Mouse (Mus musculus) MEL (cell line): ENCODE measurements around the gene Aff1. TPM values are rescaled to one million over a fixed set of nuclear protein-coding genes. Genes with fewer than 3 reads are reported as not detected.

Experiments used
- DNase-seq: peaks from one replicate; pipeline ENCODE4 v3.0.0; 2011; ENCODE audit warnings: low read depth, low spot score
- H3K27ac ChIP-seq: 2 replicates; pipeline ENCODE4 v1.5.1; 2012; ENCODE audit warnings: low read depth, mild to moderate bottlenecking, control low read depth, low read length, moderate library complexity; ENCODE audit not compliant: control insufficient read depth
- H3K27me3 ChIP-seq, 2 experiments: fragments of 150-350 bp in 1 of 2; sonication (generic) in 1 of 2; 2 replicates each; pipeline ENCODE4 v1.6.1; 2012; ENCODE audit warnings: low read length in 2 of 2, mild to moderate bottlenecking in 2 of 2, improper control_type of control experiment in 1 of 2, moderate library complexity in 1 of 2; ENCODE audit not compliant: insufficient read depth in 2 of 2, control insufficient read depth in 1 of 2
- H3K36me3 ChIP-seq, 2 experiments: 2 replicates each; pipeline ENCODE4 v1.6.1; 2012 to 2014; ENCODE audit warnings: low read length in 2 of 2, improper control_type of control experiment in 1 of 2, inconsistent platforms in 1 of 2, mild to moderate bottlenecking in 1 of 2; ENCODE audit not compliant: insufficient read depth in 2 of 2, control insufficient read depth in 1 of 2
- H3K4me1 ChIP-seq, 2 experiments: fragments of 150-350 bp in 1 of 2; sonication (generic) in 1 of 2; 2 replicates each; pipeline ENCODE4 v1.6.1; 2012; ENCODE audit warnings: low read length in 2 of 2, improper control_type of control experiment in 1 of 2, mild to moderate bottlenecking in 1 of 2; ENCODE audit not compliant: insufficient read depth in 2 of 2, control insufficient read depth in 1 of 2
- H3K4me3 ChIP-seq, 2 experiments: fragments of 150-350 bp in 1 of 2; sonication (generic) in 1 of 2; 2 replicates each; pipeline ENCODE4 v1.5.1; 2012; ENCODE audit warnings: low read depth in 2 of 2, low read length in 2 of 2, mild to moderate bottlenecking in 2 of 2, moderate library complexity in 2 of 2, control low read depth in 1 of 2, improper control_type of control experiment in 1 of 2; ENCODE audit not compliant: control insufficient read depth in 1 of 2, insufficient read depth in 1 of 2
- H3K79me2 ChIP-seq: 2 replicates; pipeline ENCODE4 v1.6.1; 2012; ENCODE audit warnings: mild to moderate bottlenecking, low read length, moderate library complexity; ENCODE audit not compliant: control insufficient read depth, poor library complexity, insufficient read depth
- H3K9ac ChIP-seq: 2 replicates; pipeline ENCODE4 v1.6.1; 2012; ENCODE audit warnings: low read depth, mild to moderate bottlenecking, control low read depth, low read length, moderate library complexity; ENCODE audit not compliant: control insufficient read depth, poor library complexity, severe bottlenecking
- H3K9me3 ChIP-seq: fragments of 150-350 bp; sonication (generic); replicated peaks from 2 replicates; pipeline ENCODE4 v1.6.1; 2012; ENCODE audit warnings: mild to moderate bottlenecking, low read length, improper control_type of control experiment, moderate library complexity; ENCODE audit not compliant: insufficient read depth
- CHD1 ChIP-seq: IDR thresholded peaks from 2 replicates; pipeline ENCODE4 v1.6.1; 2012; ENCODE audit warnings: low read depth, mild to moderate bottlenecking, inconsistent platforms, low read length, improper control_type of control experiment
- CHD2 ChIP-seq: IDR thresholded peaks from 2 replicates; pipeline ENCODE4 v1.6.1; 2011; ENCODE audit warnings: low read length, improper control_type of control experiment
- ELF1 ChIP-seq: IDR thresholded peaks from 2 replicates; pipeline ENCODE4 v1.6.1; 2014; ENCODE audit warnings: low read depth, mild to moderate bottlenecking, inconsistent platforms, low read length, improper control_type of control experiment, moderate library complexity
- EP300 ChIP-seq, 2 experiments: IDR thresholded peaks; 2 replicates each; pipeline ENCODE4 v1.6.1; 2011; ENCODE audit warnings: improper control_type of control experiment in 2 of 2, low read length in 2 of 2, low read depth in 1 of 2, mild to moderate bottlenecking in 1 of 2
- GATA1 ChIP-seq: IDR thresholded peaks from 2 replicates; pipeline ENCODE4 v1.6.1; 2011; ENCODE audit warnings: low read depth, low read length, improper control_type of control experiment
- HCFC1 ChIP-seq: IDR thresholded peaks from 2 replicates; pipeline ENCODE4 v1.6.1; 2012; ENCODE audit warnings: low read depth, mild to moderate bottlenecking, inconsistent platforms, low read length, improper control_type of control experiment, moderate library complexity
- JUND ChIP-seq: IDR thresholded peaks from 2 replicates; pipeline ENCODE4 v1.6.1; 2011; ENCODE audit warnings: low read depth, mild to moderate bottlenecking, improper control_type of control experiment, low read length
- KAT2A ChIP-seq: conservative IDR thresholded peaks from 2 replicates; pipeline ENCODE4 v1.6.1; 2012; ENCODE audit warnings: low read depth, low read length, improper control_type of control experiment, inconsistent platforms
- MAFK ChIP-seq: IDR thresholded peaks from 2 replicates; pipeline ENCODE4 v1.6.1; 2011; ENCODE audit warnings: low read depth, mild to moderate bottlenecking, low read length, improper control_type of control experiment, borderline replicate concordance
- MAX ChIP-seq: IDR thresholded peaks from 2 replicates; pipeline ENCODE4 v1.6.1; 2011; ENCODE audit warnings: low read length, improper control_type of control experiment
- MAZ ChIP-seq: IDR thresholded peaks from 2 replicates; pipeline ENCODE4 v1.6.1; 2012; ENCODE audit warnings: low read depth, mild to moderate bottlenecking, inconsistent platforms, low read length, improper control_type of control experiment
- MEF2A ChIP-seq: IDR thresholded peaks from 2 replicates; pipeline ENCODE4 v1.6.1; 2014; ENCODE audit warnings: low read depth, mild to moderate bottlenecking, inconsistent platforms, low read length, improper control_type of control experiment; ENCODE audit not compliant: poor library complexity, insufficient replicate concordance, severe bottlenecking; ENCODE audit errors: extremely low read depth
- MXI1 ChIP-seq: IDR thresholded peaks from 2 replicates; pipeline ENCODE4 v1.6.1; 2011; ENCODE audit warnings: mild to moderate bottlenecking, low read depth, low read length, improper control_type of control experiment
- MYB ChIP-seq: IDR thresholded peaks from 2 replicates; pipeline ENCODE4 v1.6.1; 2011; ENCODE audit warnings: mild to moderate bottlenecking, low read depth, low read length, improper control_type of control experiment
- NRF1 ChIP-seq: IDR thresholded peaks from 2 replicates; pipeline ENCODE4 v1.6.1; 2014; ENCODE audit warnings: low read depth, mild to moderate bottlenecking, inconsistent platforms, low read length, improper control_type of control experiment, moderate library complexity; ENCODE audit not compliant: poor library complexity, insufficient read depth, severe bottlenecking
- POLR2AphosphoS5 ChIP-seq: IDR thresholded peaks from 2 replicates; pipeline ENCODE4 v1.6.1; 2012; ENCODE audit warnings: low read depth, borderline replicate concordance, mild to moderate bottlenecking, inconsistent platforms, low read length, moderate library complexity, mixed read lengths
- SIN3A ChIP-seq: IDR thresholded peaks from 2 replicates; pipeline ENCODE4 v1.6.1; 2012; ENCODE audit warnings: low read length, improper control_type of control experiment, inconsistent platforms
- SMC3 ChIP-seq: IDR thresholded peaks from 2 replicates; pipeline ENCODE4 v1.6.1; 2011; ENCODE audit warnings: low read depth, low read length, improper control_type of control experiment
- TAL1 ChIP-seq: IDR thresholded peaks from 2 replicates; pipeline ENCODE4 v1.6.1; 2012; ENCODE audit warnings: mild to moderate bottlenecking, inconsistent platforms, low read length, moderate library complexity, mixed read lengths
- TBP ChIP-seq: IDR thresholded peaks from 2 replicates; pipeline ENCODE4 v1.8.0; 2011; ENCODE audit warnings: low read depth, low read length, improper control_type of control experiment
- UBTF ChIP-seq: IDR thresholded peaks from 2 replicates; pipeline ENCODE4 v1.6.1; 2012; ENCODE audit warnings: low read depth, mild to moderate bottlenecking, inconsistent platforms, low read length, improper control_type of control experiment, moderate library complexity, borderline replicate concordance; ENCODE audit not compliant: insufficient read depth
- USF1 ChIP-seq: IDR thresholded peaks from 2 replicates; pipeline ENCODE4 v1.6.1; 2014; ENCODE audit warnings: low read depth, mild to moderate bottlenecking, inconsistent platforms, low read length, improper control_type of control experiment, moderate library complexity
- USF2 ChIP-seq, 2 experiments: IDR thresholded peaks; 2 replicates each; pipeline ENCODE4 v1.6.1; 2011 to 2012; ENCODE audit warnings: improper control_type of control experiment in 2 of 2, low read length in 2 of 2, borderline replicate concordance in 1 of 2, inconsistent platforms in 1 of 2, low read depth in 1 of 2, mild to moderate bottlenecking in 1 of 2; ENCODE audit not compliant: insufficient read depth in 1 of 2
- ZC3H11A ChIP-seq: IDR thresholded peaks from 2 replicates; pipeline ENCODE4 v1.6.1; 2012; ENCODE audit warnings: low read depth, mild to moderate bottlenecking, inconsistent platforms, low read length, improper control_type of control experiment
- ZKSCAN1 ChIP-seq: IDR thresholded peaks from 2 replicates; pipeline ENCODE4 v1.6.1; 2012; ENCODE audit warnings: low read depth, mild to moderate bottlenecking, inconsistent platforms, low read length, improper control_type of control experiment, moderate library complexity
- ZMIZ1 ChIP-seq: IDR thresholded peaks from 2 replicates; pipeline ENCODE4 v1.6.1; 2012; ENCODE audit warnings: low read depth, mild to moderate bottlenecking, inconsistent platforms, low read length, improper control_type of control experiment, moderate library complexity
- polyA plus RNA-seq, 2 experiments: library from polyadenylated mRNA; stranded (reverse) in 1 of 2; unstranded in 1 of 2; fragments of >175 nt in 1 of 2; fragments of >200 nt in 1 of 2; gene quantifications; 2 replicates each; pipeline versions ENCODE4 v1.2.1 to v1.2.4; 2012; ENCODE audit warnings: low replicate concordance in 2 of 2, low read depth in 1 of 2; ENCODE audit not compliant: insufficient read length in 2 of 2, insufficient read depth in 1 of 2, missing spikeins in 1 of 2
- total RNA-seq: library from RNA; depleted of rRNA; stranded (reverse); fragments of 300-350 nt; gene quantifications from 2 replicates; pipeline ENCODE4 v1.2.3, GENCODE M21; 2012

Aff1 gene
- total and polyA plus RNA-seq, 3 experiments = 5.4 to 13.4 TPM; not detected in 1

DNA sequence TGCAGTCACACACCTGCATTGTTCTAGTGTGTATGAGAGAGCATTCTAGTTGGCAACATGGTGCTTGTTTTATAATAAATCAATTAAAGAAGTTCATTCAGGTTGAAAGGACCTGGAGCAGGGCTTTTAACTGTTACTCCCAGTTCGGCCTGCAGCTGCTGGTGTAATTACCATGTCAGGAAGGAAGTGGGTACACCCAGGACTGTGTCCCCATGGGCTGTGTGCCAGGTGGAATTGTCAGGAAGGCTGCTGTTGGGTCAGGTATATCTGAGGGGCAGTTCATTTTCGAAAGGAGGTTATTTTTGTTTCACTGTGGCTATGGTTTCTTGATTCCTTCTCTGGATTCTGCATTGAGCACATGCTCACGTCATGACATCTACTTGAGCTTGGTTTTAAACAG is 107.3 kb downstream of the Aff1 start:
- H3K79me2 ChIP-seq = peaks cover 4% of the 10 kb centered on the region; the same call in 1 of the 2 replicates
- H3K4me3 ChIP-seq = no peak overlapping the region
- peaks cover 0 to 7% of the 10 kb centered on the region in 2 experiments; a peak in 2 of 4 replicates for H3K36me3 ChIP-seq
- no peaks in the 10 kb centered on the region for H3K9me3 ChIP-seq
- no peak for DNase-seq
- no peaks in the 10 kb centered on the region for H3K4me1 ChIP-seq
- no peaks in the 10 kb centered on the region for H3K27me3 ChIP-seq
- no peak for TF ChIP-seq POLR2AphosphoS5
- no peak for TF ChIP-seq MEF2A
- no peak for TF ChIP-seq USF2 (IDR thresholded peaks at IDR 0.05; ENCODE audit: borderline replicate concordance in 1 of 2, insufficient read depth in 1 of 2, low read depth in 1 of 2, low read length in 2 of 2)
- TF ChIP-seq CHD2 = no peak
- TF ChIP-seq SIN3A = no peak
- no peak for TF ChIP-seq KAT2A
- no peak for TF ChIP-seq MYB
- no peak for TF ChIP-seq MXI1
- no peak for TF ChIP-seq USF1
- TF ChIP-seq ZC3H11A = no peak
- H3K9ac ChIP-seq = no peak overlapping the region
- no peak overlapping the region for H3K27ac ChIP-seq

DNA sequence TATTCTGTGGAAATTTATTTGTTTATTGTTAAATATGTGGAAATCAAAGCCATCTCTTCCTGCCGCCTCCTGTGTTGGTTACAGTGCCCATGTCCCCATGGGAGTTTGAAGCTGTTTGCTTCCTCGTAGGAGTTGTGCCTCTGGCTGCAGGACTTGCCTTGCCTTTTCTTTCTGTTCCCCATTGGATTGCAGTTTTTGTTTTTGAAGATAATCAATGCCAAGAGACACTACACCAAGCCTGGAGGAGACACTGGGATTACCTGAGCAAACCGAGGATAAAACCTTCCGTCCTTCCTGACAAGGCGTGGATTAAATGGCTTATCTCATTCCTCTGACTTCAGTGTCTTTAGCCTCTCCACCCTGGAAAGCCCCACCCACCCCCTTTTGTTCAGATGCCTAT is 107.8 kb downstream of the Aff1 start:
- Histone ChIP-seq H3K4me3 (no peak overlapping the region), H3K36me3 (peaks cover 0 to 7% of the 10 kb centered on the region in 2 experiments; a peak in 2 of 4 replicates)
- no peak for TF ChIP-seq POLR2AphosphoS5
- TF ChIP-seq EP300 (IDR thresholded peaks at IDR 0.05; ENCODE audit: low read depth in 1 of 2, low read length in 2 of 2) = no peak
- no peak for TF ChIP-seq MAZ
- TF ChIP-seq UBTF = no peak

DNA sequence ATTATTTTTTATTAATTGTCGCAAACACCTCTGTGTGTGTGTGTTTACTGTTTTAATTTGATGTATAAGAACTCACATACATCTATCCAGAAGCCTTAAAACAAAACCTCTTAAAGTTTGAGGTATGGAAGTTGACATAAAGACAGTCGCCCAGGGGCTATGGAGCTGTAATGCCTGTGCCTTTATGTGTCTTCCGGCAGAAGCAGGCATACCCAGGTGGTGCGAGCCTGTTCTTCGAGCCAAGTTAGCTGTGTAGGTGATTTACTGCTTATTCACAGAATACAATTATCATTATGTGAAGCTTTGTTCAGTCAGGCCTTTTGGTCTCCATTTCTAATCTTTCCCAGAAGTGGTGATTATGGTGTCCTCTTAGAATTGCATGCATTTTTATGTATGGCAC is 111.2 kb downstream of the Aff1 start:
- Histone ChIP-seq H3K36me3 (peaks cover 0 to 7% of the 10 kb centered on the region in 2 experiments; a peak in 2 of 4 replicates), H3K79me2 (peaks cover 3% of the 10 kb centered on the region; the same call in 1 of the 2 replicates), H3K27ac (no peak overlapping the region), H3K27me3 (no peaks in the 10 kb centered on the region), H3K4me3 (no peak overlapping the region), H3K9me3 (no peaks in the 10 kb centered on the region), H3K4me1 (no peaks in the 10 kb centered on the region), H3K9ac (no peak overlapping the region)
- no peak for DNase-seq
- TF ChIP-seq SMC3 (no peak), TAL1 (no peak), ZMIZ1 (no peak), CHD1 (no peak), TBP (no peak), NRF1 (no peak), MAFK (no peak), EP300 (IDR thresholded peaks at IDR 0.05; ENCODE audit: low read depth in 1 of 2, low read length in 2 of 2) (no peak), ZKSCAN1 (no peak), JUND (no peak), MAX (no peak), HCFC1 (no peak), GATA1 (no peak), MEF2A (no peak), ELF1 (no peak)

More for the DNA sequence above, 107.8 kb downstream of the Aff1 start:
- H3K79me2 ChIP-seq = peaks cover 4% of the 10 kb centered on the region; the same call in 1 of the 2 replicates
- H3K4me1 ChIP-seq = no peaks in the 10 kb centered on the region
- no peak overlapping the region for H3K9ac ChIP-seq
- H3K27ac ChIP-seq = no peak overlapping the region
- no peaks in the 10 kb centered on the region for H3K9me3 ChIP-seq
- DNase-seq = no peak
- no peaks in the 10 kb centered on the region for H3K27me3 ChIP-seq
